Mouse (Mus musculus): Measurements from ENCODE around the gene Akap13.

GRCm38 (mm10) chr7:75578647-75579046 lies 123.3 kb downstream of the Akap13 start:
- TF ChIP-seq CTCF (IDR thresholded peaks at IDR 0.05; ENCODE audit: low read depth), result no peak
- TF ChIP-seq EP300 (IDR thresholded peaks at IDR 0.05; ENCODE audit: low read depth), result no peak

Measured in heart, postnatal 0 days (tissue).